ENCODE assay signal across 8 mouse cellular contexts in genomic region chr9:58310043-58310660, GRCm38 (mm10). TPM values are rescaled to one million over a fixed set of nuclear protein-coding genes. Genes with fewer than 3 reads are reported as not detected.
DNase-seq lines count a peak whose midpoint lies in the region.

No protein-coding gene starts in this region.

- intact Hi-C loops in gastrocnemius, postnatal 36 days (cut with DNase I), result no loop called here

- DNase-seq in adrenal gland, postnatal 14 days, result peak; percentile 44
- no peak for DNase-seq in adrenal gland, postnatal 4 days (ENCODE audit: low spot score in 2 of 2)
- DNase-seq in gastrocnemius, postnatal 36 days, result peak; percentile 55 to 61
- peak; percentile 36 for DNase-seq in kidney, adult 18-20 months
- DNase-seq in lung, postnatal 14 days, result peak; percentile 61
- DNase-seq in thymus, postnatal 36 days, result no peak
- no peak for DNase-seq in layer of hippocampus, adult 18-20 months (ENCODE audit: low spot score in 2 of 2)
- no peak for DNase-seq in layer of hippocampus, postnatal 10 days (ENCODE audit: low spot score in 2 of 2)

RNA-seq across cellular contexts. Expression of gene Loxl1, which starts 2.8 kb away (rescaled TPM):
- total RNA-seq in adrenal gland, postnatal 14 days (2021), result 29.8 and 32.9 TPM in 2 replicates
- 10 to 100 TPM; 57.7 to 60.2 TPM for total RNA-seq in adrenal gland, postnatal 4 days (2021)
- total RNA-seq in gastrocnemius, postnatal 36 days (2021), result 10 to 100 TPM; 13.9 to 14.3 TPM
- 1 to 10 TPM; 2.5 to 3.2 TPM for total RNA-seq in layer of hippocampus, adult 18-20 months (2021)
- total RNA-seq in layer of hippocampus, postnatal 10 days (2021), result 1 to 10 TPM; 5.0 to 5.7 TPM

RNA-seq across cellular contexts. Expression of gene Stoml1, which starts 57.2 kb away (rescaled TPM):
- 13.4 and 18.8 TPM in 2 replicates for total RNA-seq in adrenal gland, postnatal 14 days (2021)
- total RNA-seq in adrenal gland, postnatal 4 days (2021), result 10 to 100 TPM; 29.9 to 30.8 TPM
- total RNA-seq in gastrocnemius, postnatal 36 days (2021), result 1 to 10 TPM; 5.5 to 7.5 TPM
- total RNA-seq in layer of hippocampus, adult 18-20 months (2021), result 10 to 100 TPM; 77.5 to 80.3 TPM
- total RNA-seq in layer of hippocampus, postnatal 10 days (2021), result 10 to 100 TPM; 77.5 to 80.5 TPM

Comparison
In these comparisons a context has a peak if more than half of its experiments do, and no peak if none do; other contexts are left out.
1. DNase-seq: peak in adrenal gland, postnatal 14 days (single experiment), gastrocnemius, postnatal 36 days (2 of 2), kidney, adult 18-20 months (single experiment) and lung, postnatal 14 days (single experiment); none in adrenal gland, postnatal 4 days (0 of 2), thymus, postnatal 36 days (0 of 2), layer of hippocampus, adult 18-20 months (0 of 2) and layer of hippocampus, postnatal 10 days (0 of 2).